Mouse (Mus musculus): Measurements from ENCODE around the gene Adamtsl5. TPM values are rescaled to one million over a fixed set of nuclear protein-coding genes. Genes with fewer than 3 reads are reported as not detected.
"Not testable (repeated sequence)": the region's sequence is repeated elsewhere in the genome, so short reads cannot be mapped to it uniquely, and the experiment has no call there.

Gene Adamtsl5
- total RNA-seq, 2 experiments from 2014 or later: 0.56 to 0.72 TPM

- DNase-seq: no peak
- intact Hi-C loops (cut with DNase I): no loop called here
Observed at GRCm38 (mm10) chr10:80372706-80373105, 24.5 kb upstream of the Adamtsl5 start.

- no peak for DNase-seq
- intact Hi-C loops (cut with DNase I): no loop called here
Observed at GRCm38 (mm10) chr10:80371983-80372382, 23.8 kb upstream of the Adamtsl5 start.

GRCm38 (mm10) chr10:80371411-80371966, 23.3 kb upstream of the Adamtsl5 start:
- DNase-seq: peak; percentile 61
- intact Hi-C loops (cut with DNase I): no loop called here

- intact Hi-C loops (cut with DNase I): no loop called here
- no peak for DNase-seq
Observed at GRCm38 (mm10) chr10:80369995-80370747, 22.0 kb upstream of the Adamtsl5 start.

- no peak for DNase-seq
- intact Hi-C loops (cut with DNase I): no loop called here
Observed at GRCm38 (mm10) chr10:80368392-80368791, 20.2 kb upstream of the Adamtsl5 start.

GRCm38 (mm10) chr10:80367954-80368353, 19.7 kb upstream of the Adamtsl5 start:
- DNase-seq: no peak
- intact Hi-C loops (cut with DNase I): no loop called here

- intact Hi-C loops (cut with DNase I): no loop called here
- no peak for DNase-seq
Observed at GRCm38 (mm10) chr10:80365736-80366135, 17.5 kb upstream of the Adamtsl5 start.

GRCm38 (mm10) chr10:80363734-80364133, 15.5 kb upstream of the Adamtsl5 start:
- DNase-seq: no peak
- intact Hi-C loops (cut with DNase I): no loop called here

- intact Hi-C loops (cut with DNase I): no loop called here
- no peak for DNase-seq
Observed at GRCm38 (mm10) chr10:80357994-80358639, 9.9 kb upstream of the Adamtsl5 start.

GRCm38 (mm10) chr10:80357336-80357735, 9.1 kb upstream of the Adamtsl5 start:
- no peak for DNase-seq
- intact Hi-C loops (cut with DNase I): no loop called here

- intact Hi-C loops (cut with DNase I): no loop called here
- DNase-seq: no peak
Observed at GRCm38 (mm10) chr10:80356737-80357136, 8.5 kb upstream of the Adamtsl5 start.

- intact Hi-C loops (cut with DNase I): no loop called here
- no peak for DNase-seq
Observed at GRCm38 (mm10) chr10:80356001-80356682, 7.9 kb upstream of the Adamtsl5 start, which contains the start of gene Plk5. Plk5 (plus strand) TSS chr10:80356459.

GRCm38 (mm10) chr10:80355431-80355830, 7.2 kb upstream of the Adamtsl5 start:
- intact Hi-C loops (cut with DNase I): no loop called here
- DNase-seq: no peak

GRCm38 (mm10) chr10:80352727-80353126, 4.5 kb upstream of the Adamtsl5 start:
- DNase-seq: no peak
- intact Hi-C loops (cut with DNase I): no loop called here

GRCm38 (mm10) chr10:80351896-80352295, 3.7 kb upstream of the Adamtsl5 start:
- intact Hi-C loops (cut with DNase I): no loop called here

GRCm38 (mm10) chr10:80350292-80350691, 2.1 kb upstream of the Adamtsl5 start:
- intact Hi-C loops (cut with DNase I): no loop called here

More at GRCm38 (mm10) chr10:80351896-80352295, 3.7 kb upstream of the Adamtsl5 start:
- DNase-seq: no peak

GRCm38 (mm10) chr10:80348981-80349380, 769 bp upstream of the Adamtsl5 start:
- intact Hi-C loops (cut with DNase I): no loop called here
- no peak for DNase-seq

More at GRCm38 (mm10) chr10:80350292-80350691, 2.1 kb upstream of the Adamtsl5 start:
- DNase-seq: peak; percentile 84

- intact Hi-C loops (cut with DNase I): no loop called here
Observed at GRCm38 (mm10) chr10:80347514-80347967, 671 bp downstream of the Adamtsl5 start.

GRCm38 (mm10) chr10:80345929-80346328, 2.3 kb downstream of the Adamtsl5 start:
- DNase-seq; intact Hi-C loops (cut with DNase I): not testable (repeated sequence)

More at GRCm38 (mm10) chr10:80347514-80347967, 671 bp downstream of the Adamtsl5 start:
- no peak for DNase-seq

GRCm38 (mm10) chr10:80345122-80345521, 3.1 kb downstream of the Adamtsl5 start:
- DNase-seq: no peak
- intact Hi-C loops (cut with DNase I): no loop called here

GRCm38 (mm10) chr10:80344131-80344661, 4.0 kb downstream of the Adamtsl5 start:
- intact Hi-C loops (cut with DNase I): loop anchor here (5.0 kb wide), 1 partner anchor 33 kb away; no protein-coding TSS in a partner anchor
- no peak for DNase-seq

All from left cerebral cortex, postnatal 4 days (tissue).